1 mouse cellular context compared by ENCODE assay signal in the genomic region with DNA sequence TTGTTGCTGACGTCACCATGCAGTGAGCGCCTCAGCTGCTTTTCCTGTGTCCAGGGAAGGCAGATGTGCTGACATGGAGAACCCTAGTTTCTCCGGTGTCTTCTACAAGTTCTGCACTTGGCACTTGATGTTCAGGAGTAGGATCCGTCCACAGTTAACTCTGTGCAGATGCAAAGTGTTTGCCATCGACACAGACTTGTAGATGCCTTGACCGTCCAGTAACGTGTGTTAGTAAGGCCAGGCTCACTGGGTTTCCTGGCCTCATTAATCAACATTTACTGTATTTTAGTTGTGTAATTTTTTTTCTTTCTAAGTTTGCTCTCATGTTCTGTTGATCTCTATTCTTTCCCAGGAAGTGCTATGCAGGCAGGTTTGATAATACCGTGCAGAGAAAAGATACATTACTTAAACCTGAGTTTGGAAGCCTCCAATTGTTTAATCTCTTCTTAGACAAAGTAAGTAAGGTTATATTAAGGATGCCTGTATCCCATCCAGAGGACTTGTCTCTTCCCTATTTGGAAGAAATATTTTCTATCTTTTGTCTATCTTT.
TF ChIP-seq lines count a peak whose summit lies in the region.

No protein-coding gene starts in this region.

TF ChIP-seq in MEL, 35 proteins besides CTCF, POLR2A, EP300 and RAD21:
- peak; percentile 58 for TF ChIP-seq NRF1 (IDR thresholded peaks at IDR 0.05; ENCODE audit: insufficient read depth, low read depth, low read length, poor library complexity, severe bottlenecking)
